Mouse (Mus musculus) heart, adult 2 months (tissue): ENCODE data around the gene Slc34a2. TPM values are rescaled to one million over a fixed set of nuclear protein-coding genes. Genes with fewer than 3 reads are reported as not detected.

Source experiments
- DNase-seq, 2 experiments: peaks; one replicate each; pipeline ENCODE4 v3.0.0; 2021
- H3K27ac ChIP-seq: fragments of 200-600 bp; 2 replicates; pipeline ENCODE4 v1.8.1; 2022
- H3K27me3 ChIP-seq: fragments of 200-500 bp; 2 replicates; pipeline ENCODE4 v1.6.1; 2012; ENCODE audit warnings: mild to moderate bottlenecking, low read length, inconsistent platforms, mixed read lengths; ENCODE audit not compliant: control insufficient read depth, insufficient read depth
- H3K36me3 ChIP-seq: fragments of 200-500 bp; 2 replicates; pipeline ENCODE4 v1.6.1; 2012; ENCODE audit warnings: low read length, inconsistent platforms; ENCODE audit not compliant: control insufficient read depth, insufficient read depth
- H3K4me1 ChIP-seq: fragments of 200-500 bp; 2 replicates; pipeline ENCODE4 v1.6.1; 2011; ENCODE audit warnings: low read length; ENCODE audit not compliant: control insufficient read depth, insufficient read depth
- H3K4me3 ChIP-seq: fragments of 200-600 bp; 2 replicates; pipeline ENCODE4 v1.8.1; 2022
- H3K79me2 ChIP-seq: fragments of 200-500 bp; replicated peaks from 2 replicates; pipeline ENCODE4 v1.6.1; 2012; ENCODE audit warnings: mild to moderate bottlenecking, inconsistent platforms, low read length, moderate library complexity, mixed read lengths; ENCODE audit not compliant: control insufficient read depth, insufficient read depth
- H3K9ac ChIP-seq: fragments of 200-500 bp; 2 replicates; pipeline ENCODE4 v1.6.1; 2012; ENCODE audit warnings: low read depth, mild to moderate bottlenecking, control low read depth, inconsistent platforms, low read length, mixed read lengths
- CTCF ChIP-seq: fragments of 200-600 bp; IDR thresholded peaks from 2 replicates; pipeline ENCODE4 v1.8.1; 2022; ENCODE audit warnings: antibody characterized with exemption, mild to moderate bottlenecking, moderate library complexity
- EP300 ChIP-seq: fragments of 200-500 bp; IDR thresholded peaks from 2 replicates; pipeline ENCODE4 v1.6.1; 2011; ENCODE audit warnings: low read depth, low read length, control low read depth; ENCODE audit not compliant: insufficient read depth
- POLR2A ChIP-seq: fragments of 200-500 bp; IDR thresholded peaks from 2 replicates; pipeline ENCODE4 v1.6.1; 2011; ENCODE audit warnings: mild to moderate bottlenecking, low read depth, low read length, control low read depth; ENCODE audit not compliant: insufficient read depth
- WGBS: fragments of 180-500 bp; shearing (Covaris S2); methylation state at CpG from one replicate; pipeline ENCODE4 v1.1.7; 2018; 5-methylcytosine and 5-hydroxymethylcytosine counted together
- intact Hi-C: fragments of 180-260 bp; cut with DNase I; formaldehyde crosslinking; loops from one replicate; pipeline ENCODE4 v1.15.1; 2025
- polyA plus RNA-seq: library from polyadenylated mRNA; depleted of rRNA; stranded (reverse); fragments of >200 nt; gene quantifications from 2 replicates; pipeline ENCODE4 v1.2.3, GENCODE M21; 2012
- total RNA-seq, 2 experiments: library from RNA; stranded (reverse); gene quantifications; 2 replicates each; pipeline ENCODE4 v1.2.3; 2021

Gene Slc34a2
- total and polyA plus RNA-seq, 3 experiments: 1.7 TPM; not detected in 2

- intact Hi-C loops: no loop called here
- H3K9ac ChIP-seq: no peak overlapping the region
- no peak for DNase-seq
- no peak overlapping the region for H3K27ac ChIP-seq
- no peaks in the 10 kb centered on the region for H3K36me3 ChIP-seq
- H3K4me1 ChIP-seq: no peaks in the 10 kb centered on the region
- H3K4me3 ChIP-seq: no peak overlapping the region
- H3K27me3 ChIP-seq: peaks cover 5% of the 10 kb centered on the region
- TF ChIP-seq EP300 (no peak), CTCF (no peak), POLR2A (no peak)
- 47% methylated on average over 6 of the region's 6 CpGs for WGBS
- no peaks in the 10 kb centered on the region for H3K79me2 ChIP-seq
Observed at GRCm38 (mm10) chr5:53047951-53048350, 10.1 kb downstream of the Slc34a2 start.

GRCm38 (mm10) chr5:53048599-53048998 lies 10.7 kb downstream of the Slc34a2 start:
- no peak overlapping the region for H3K27ac ChIP-seq
- no peaks in the 10 kb centered on the region for H3K79me2 ChIP-seq
- no peak overlapping the region for H3K4me3 ChIP-seq
- H3K36me3 ChIP-seq: no peaks in the 10 kb centered on the region
- 70% methylated on average over 4 of the region's 4 CpGs for WGBS
- DNase-seq: no peak
- intact Hi-C loops: no loop called here
- no peak overlapping the region for H3K9ac ChIP-seq
- peaks cover 5% of the 10 kb centered on the region for H3K27me3 ChIP-seq
- no peaks in the 10 kb centered on the region for H3K4me1 ChIP-seq
- TF ChIP-seq CTCF (no peak), POLR2A (no peak), EP300 (no peak)

GRCm38 (mm10) chr5:53049046-53049445 lies 11.2 kb downstream of the Slc34a2 start:
- no peaks in the 10 kb centered on the region for H3K36me3 ChIP-seq
- intact Hi-C loops: no loop called here
- no peak overlapping the region for H3K27ac ChIP-seq
- 3% methylated on average over 38 of the region's 39 CpGs for WGBS
- no peaks in the 10 kb centered on the region for H3K79me2 ChIP-seq
- H3K27me3 ChIP-seq: peaks cover 5% of the 10 kb centered on the region
- no peak overlapping the region for H3K9ac ChIP-seq
- TF ChIP-seq POLR2A (no peak), EP300 (no peak), CTCF (no peak)
- H3K4me1 ChIP-seq: no peaks in the 10 kb centered on the region
- H3K4me3 ChIP-seq: no peak overlapping the region
- DNase-seq: no peak

- Histone ChIP-seq H3K9ac (no peak overlapping the region), H3K4me3 (no peak overlapping the region), H3K79me2 (no peaks in the 10 kb centered on the region), H3K36me3 (no peaks in the 10 kb centered on the region), H3K27ac (no peak overlapping the region), H3K4me1 (no peaks in the 10 kb centered on the region), H3K27me3 (peaks cover 5% of the 10 kb centered on the region)
- TF ChIP-seq EP300: no peak
- no peak for TF ChIP-seq CTCF
- TF ChIP-seq POLR2A: no peak
- no peak for DNase-seq
- 77% methylated on average over 1 of the region's 1 CpGs for WGBS
- intact Hi-C loops: no loop called here
Observed at GRCm38 (mm10) chr5:53050963-53051362, 13.1 kb downstream of the Slc34a2 start.

- H3K36me3 ChIP-seq: no peaks in the 10 kb centered on the region
- H3K9ac ChIP-seq: no peak overlapping the region
- H3K27me3 ChIP-seq: peaks cover 3% of the 10 kb centered on the region
- no peak overlapping the region for H3K4me3 ChIP-seq
- intact Hi-C loops: no loop called here
- TF ChIP-seq CTCF (no peak), EP300 (no peak), POLR2A (no peak)
- no peaks in the 10 kb centered on the region for H3K79me2 ChIP-seq
- H3K4me1 ChIP-seq: no peaks in the 10 kb centered on the region
- no peak overlapping the region for H3K27ac ChIP-seq
- DNase-seq: no peak
- 85% methylated on average over 2 of the region's 2 CpGs for WGBS
Observed at GRCm38 (mm10) chr5:53053246-53053645, 15.4 kb downstream of the Slc34a2 start.

GRCm38 (mm10) chr5:53061532-53062130 lies 23.8 kb downstream of the Slc34a2 start:
- Histone ChIP-seq H3K36me3 (no peaks in the 10 kb centered on the region), H3K4me1 (no peaks in the 10 kb centered on the region), H3K4me3 (no peak overlapping the region), H3K79me2 (no peaks in the 10 kb centered on the region), H3K27ac (no peak overlapping the region), H3K27me3 (no peaks in the 10 kb centered on the region), H3K9ac (no peak overlapping the region)
- DNase-seq: no peak
- no peak for TF ChIP-seq CTCF
- TF ChIP-seq POLR2A: no peak
- TF ChIP-seq EP300: no peak
- intact Hi-C loops: no loop called here
- 87% methylated on average over 9 of the region's 9 CpGs for WGBS
